Mouse (Mus musculus): ENCODE measurements around the gene Gm8369. TPM values are rescaled to one million over a fixed set of nuclear protein-coding genes. Genes with fewer than 3 reads are reported as not detected.
"Not testable (repeated sequence)": the region's sequence is repeated elsewhere in the genome, so short reads cannot be mapped to it uniquely, and the experiment has no call there.

Gm8369 gene
- total RNA-seq (2014; rRNA removed; ENCODE audit: low replicate concordance) (not detected in 2 replicates), polyA plus RNA-seq (2015; fragmentation: Nextera tagmentation; extraction: Ambion mirVana) (0.08 TPM in 1 of 2 replicates, not detected in the other)

- Histone ChIP-seq H3K27me3 (ENCODE audit: control insufficient read depth, insufficient read depth, low read length) (no peaks in the 10 kb centered on the region), H3K36me3 (replicated peaks; ENCODE audit: control insufficient read depth, insufficient read depth, low read length) (no peaks in the 10 kb centered on the region), H3K4me3 (ENCODE audit: low read depth, low read length) (no peak within 1 kb of the TSS), H3K9me3 (replicated peaks; ENCODE audit: control insufficient read depth, low read length) (no peaks in the 10 kb centered on the region), H3K27ac (ENCODE audit: low read depth) (no peak within 1 kb of the TSS), H3K4me2 (ENCODE audit: low read depth, low read length) (no peak within 1 kb of the TSS), H3K9ac (replicated peaks; ENCODE audit: low read depth, low read length) (no peak within 1 kb of the TSS), H3K4me1 (ENCODE audit: control insufficient read depth, insufficient read depth) (no peaks in the 10 kb centered on the region)
- DNase-seq (ENCODE audit: low spot score), result no peak
- TF ChIP-seq CTCF (IDR thresholded peaks at IDR 0.05; ENCODE audit: low read depth) (no peak), EP300 (IDR thresholded peaks at IDR 0.05; ENCODE audit: low read depth) (no peak)
- WGBS, result 59% methylated on average over 2 of the region's 2 CpGs
- no peak for ATAC-seq (ENCODE audit: insufficient read depth, low read depth)
Observed at GRCm38 (mm10) chr19:11485746-11486145, at the start of gene Gm8369. Gene Gm8369 (plus strand): TSS chr19:11485938.

DNA sequence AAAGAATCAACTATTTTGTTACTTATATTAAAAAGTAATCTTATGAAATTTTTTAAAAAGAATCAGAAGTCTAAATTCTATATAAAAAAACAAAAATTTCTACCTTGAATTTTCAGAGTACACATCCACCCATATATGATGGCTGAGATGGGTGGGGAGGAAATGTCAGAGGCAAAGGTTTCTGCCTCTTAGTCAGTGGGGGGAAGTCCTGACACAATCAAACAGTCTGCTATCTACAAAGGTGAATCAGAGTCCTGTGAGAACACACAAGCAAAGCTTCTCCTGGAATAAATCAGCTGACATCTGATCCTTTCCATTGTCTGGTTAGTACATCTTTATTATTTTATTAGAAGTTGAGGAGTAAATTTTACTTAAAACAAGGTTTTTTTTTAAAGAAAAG, 42.4 kb upstream of the Gm8369 start, which contains the start of gene Ms4a4b:
Gene Ms4a4b (plus strand): TSS at position 216 of the 400 bp plus-strand sequence.
- Histone ChIP-seq H3K36me3 (replicated peaks; ENCODE audit: control insufficient read depth, insufficient read depth, low read length) (no peaks in the 10 kb centered on the region), H3K27me3 (ENCODE audit: control insufficient read depth, insufficient read depth, low read length) (no peaks in the 10 kb centered on the region), H3K4me3 (ENCODE audit: low read depth, low read length) (no peak within 1 kb of the TSS), H3K4me1 (ENCODE audit: control insufficient read depth, insufficient read depth) (no peaks in the 10 kb centered on the region), H3K9ac (replicated peaks; ENCODE audit: low read depth, low read length) (no peak within 1 kb of the TSS), H3K4me2 (ENCODE audit: low read depth, low read length) (no peak within 1 kb of the TSS), H3K27ac (ENCODE audit: low read depth) (no peak within 1 kb of the TSS), H3K9me3 (replicated peaks; ENCODE audit: control insufficient read depth, low read length) (no peaks in the 10 kb centered on the region)
- ATAC-seq (ENCODE audit: insufficient read depth, low read depth) (no peak), DNase-seq (ENCODE audit: low spot score) (no peak)
- TF ChIP-seq CTCF (IDR thresholded peaks at IDR 0.05; ENCODE audit: low read depth), result no peak
- TF ChIP-seq EP300 (IDR thresholded peaks at IDR 0.05; ENCODE audit: low read depth), result no peak

- no peaks in the 10 kb centered on the region for H3K9me3 ChIP-seq (replicated peaks; ENCODE audit: control insufficient read depth, low read length)
- WGBS, result 80% methylated on average over 5 of the region's 5 CpGs
- TF ChIP-seq EP300 (IDR thresholded peaks at IDR 0.05; ENCODE audit: low read depth) (no peak), CTCF (IDR thresholded peaks at IDR 0.05; ENCODE audit: low read depth) (no peak)
- H3K27ac ChIP-seq (ENCODE audit: low read depth), result no peak overlapping the region
- H3K4me1 ChIP-seq (ENCODE audit: control insufficient read depth, insufficient read depth), result no peaks in the 10 kb centered on the region
- no peak overlapping the region for H3K9ac ChIP-seq (replicated peaks; ENCODE audit: low read depth, low read length)
- H3K4me2 ChIP-seq (ENCODE audit: low read depth, low read length), result no peak overlapping the region
- H3K27me3 ChIP-seq (ENCODE audit: control insufficient read depth, insufficient read depth, low read length), result no peaks in the 10 kb centered on the region
- no peak overlapping the region for H3K4me3 ChIP-seq (ENCODE audit: low read depth, low read length)
- no peak for DNase-seq (ENCODE audit: low spot score)
- no peak for ATAC-seq (ENCODE audit: insufficient read depth, low read depth)
- no peaks in the 10 kb centered on the region for H3K36me3 ChIP-seq (replicated peaks; ENCODE audit: control insufficient read depth, insufficient read depth, low read length)
Observed at GRCm38 (mm10) chr19:11443964-11444363, 41.8 kb upstream of the Gm8369 start.

- H3K36me3 ChIP-seq (replicated peaks; ENCODE audit: control insufficient read depth, insufficient read depth, low read length), result no peaks in the 10 kb centered on the region
- no peak overlapping the region for H3K27ac ChIP-seq (ENCODE audit: low read depth)
- H3K9ac ChIP-seq (replicated peaks; ENCODE audit: low read depth, low read length), result no peak overlapping the region
- 73% methylated on average over 2 of the region's 2 CpGs for WGBS
- no peaks in the 10 kb centered on the region for H3K9me3 ChIP-seq (replicated peaks; ENCODE audit: control insufficient read depth, low read length)
- ATAC-seq (ENCODE audit: insufficient read depth, low read depth) (no peak), DNase-seq (ENCODE audit: low spot score) (no peak)
- H3K27me3 ChIP-seq (ENCODE audit: control insufficient read depth, insufficient read depth, low read length), result no peaks in the 10 kb centered on the region
- no peak overlapping the region for H3K4me2 ChIP-seq (ENCODE audit: low read depth, low read length)
- no peaks in the 10 kb centered on the region for H3K4me1 ChIP-seq (ENCODE audit: control insufficient read depth, insufficient read depth)
- TF ChIP-seq CTCF (IDR thresholded peaks at IDR 0.05; ENCODE audit: low read depth) (no peak), EP300 (IDR thresholded peaks at IDR 0.05; ENCODE audit: low read depth) (no peak)
- H3K4me3 ChIP-seq (ENCODE audit: low read depth, low read length), result no peak overlapping the region
Observed at GRCm38 (mm10) chr19:11447238-11447637, 38.5 kb upstream of the Gm8369 start.

- H3K9ac ChIP-seq (replicated peaks; ENCODE audit: low read depth, low read length); H3K4me1 ChIP-seq (ENCODE audit: control insufficient read depth, insufficient read depth); H3K36me3 ChIP-seq (replicated peaks; ENCODE audit: control insufficient read depth, insufficient read depth, low read length); H3K27ac ChIP-seq (ENCODE audit: low read depth); DNase-seq (ENCODE audit: low spot score); H3K4me2 ChIP-seq (ENCODE audit: low read depth, low read length); H3K9me3 ChIP-seq (replicated peaks; ENCODE audit: control insufficient read depth, low read length); H3K27me3 ChIP-seq (ENCODE audit: control insufficient read depth, insufficient read depth, low read length); H3K4me3 ChIP-seq (ENCODE audit: low read depth, low read length); ATAC-seq (ENCODE audit: insufficient read depth, low read depth): not testable (repeated sequence)
- WGBS, result 80% methylated on average over 3 of the region's 4 CpGs
Observed at GRCm38 (mm10) chr19:11459041-11459440, 26.7 kb upstream of the Gm8369 start.

GRCm38 (mm10) chr19:11464795-11465194, 20.9 kb upstream of the Gm8369 start:
- not testable (repeated sequence) for DNase-seq (ENCODE audit: low spot score); H3K4me2 ChIP-seq (ENCODE audit: low read depth, low read length)
- WGBS, result 36% methylated on average over 1 of the region's 1 CpGs

More at GRCm38 (mm10) chr19:11464795-11465194, 20.9 kb upstream of the Gm8369 start:
- H3K9me3 ChIP-seq (replicated peaks; ENCODE audit: control insufficient read depth, low read length); H3K9ac ChIP-seq (replicated peaks; ENCODE audit: low read depth, low read length); H3K27ac ChIP-seq (ENCODE audit: low read depth); H3K4me1 ChIP-seq (ENCODE audit: control insufficient read depth, insufficient read depth); H3K27me3 ChIP-seq (ENCODE audit: control insufficient read depth, insufficient read depth, low read length); ATAC-seq (ENCODE audit: insufficient read depth, low read depth); H3K36me3 ChIP-seq (replicated peaks; ENCODE audit: control insufficient read depth, insufficient read depth, low read length); H3K4me3 ChIP-seq (ENCODE audit: low read depth, low read length): not testable (repeated sequence)

Measured in heart, postnatal 0 days (tissue).